Mouse (Mus musculus) hindbrain, embryonic 15.5 days (tissue): ENCODE measurements at regions not wholly inside any gene's neighbourhood (a gene's known extent, or its start where the extent isn't known, plus 50 kb on each side); places are given as distances from the start of the nearest gene placed in this dataset.

Experiments used
- ATAC-seq: fragments of 200-750 bp; cut with Nextera tagmentation; 2 replicates; pipeline ENCODE4 v1.8.0; 2017; ENCODE audit warnings: low read depth, moderate number of reproducible peaks, moderate TSS enrichment; ENCODE audit not compliant: low FRiP score
- H3K27ac ChIP-seq: fragments of 300-500 bp; sonication (generic); replicated peaks from 2 replicates; pipeline ENCODE4 v1.5.1; 2015; ENCODE audit warnings: mild to moderate bottlenecking, inconsistent platforms
- H3K27me3 ChIP-seq: fragments of 300-500 bp; sonication (generic); 2 replicates; pipeline ENCODE4 v1.6.1; 2015; ENCODE audit warnings: control low read depth, inconsistent platforms
- H3K36me3 ChIP-seq: fragments of 300-500 bp; sonication (generic); 2 replicates; pipeline ENCODE4 v1.6.1; 2015; ENCODE audit warnings: control low read depth, inconsistent platforms
- H3K4me1 ChIP-seq: fragments of 300-500 bp; sonication (generic); replicated peaks from 2 replicates; pipeline ENCODE4 v1.6.1; 2015; ENCODE audit warnings: control low read depth, inconsistent platforms
- H3K4me2 ChIP-seq: fragments of 300-500 bp; sonication (generic); 2 replicates; pipeline ENCODE4 v1.6.1; 2015; ENCODE audit warnings: moderate library complexity, mild to moderate bottlenecking, inconsistent platforms
- H3K4me3 ChIP-seq: fragments of 300-500 bp; sonication (generic); 2 replicates; pipeline ENCODE4 v1.5.1; 2015; ENCODE audit warnings: mild to moderate bottlenecking, inconsistent platforms
- H3K9ac ChIP-seq: fragments of 300-500 bp; sonication (generic); 2 replicates; pipeline ENCODE4 v1.6.1; 2015; ENCODE audit warnings: inconsistent platforms
- H3K9me3 ChIP-seq: fragments of 300-500 bp; sonication (generic); 2 replicates; pipeline ENCODE4 v1.6.1; 2016; ENCODE audit warnings: control low read depth, inconsistent platforms
- WGBS: fragments of 180-500 bp; shearing (Covaris S2); methylation state at CpG from one replicate; pipeline ENCODE4 v1.1.7; 2015; 5-methylcytosine and 5-hydroxymethylcytosine counted together

- Histone ChIP-seq H3K4me3 (no peak overlapping the region), H3K36me3 (no peaks in the 10 kb centered on the region), H3K9ac (no peak overlapping the region), H3K4me2 (no peak overlapping the region), H3K27ac (no peak overlapping the region), H3K27me3 (no peaks in the 10 kb centered on the region), H3K9me3 (no peaks in the 10 kb centered on the region), H3K4me1 (no peaks in the 10 kb centered on the region)
- ATAC-seq: no peak
- 91% methylated on average over 1 of the region's 1 CpGs for WGBS
These were observed 56.2 kb downstream of the Rpl36a-ps1 start for GRCm38 (mm10) chr14:98937933-98938332.

GRCm38 (mm10) chr14:98937373-98937772 is 56.7 kb downstream of the Rpl36a-ps1 start:
- ATAC-seq: no peak
- Histone ChIP-seq H3K27me3 (no peaks in the 10 kb centered on the region), H3K9me3 (no peaks in the 10 kb centered on the region), H3K4me1 (no peaks in the 10 kb centered on the region), H3K4me2 (no peak overlapping the region), H3K27ac (no peak overlapping the region), H3K9ac (no peak overlapping the region), H3K36me3 (no peaks in the 10 kb centered on the region), H3K4me3 (no peak overlapping the region)
- 91% methylated on average over 2 of the region's 2 CpGs for WGBS

- Histone ChIP-seq H3K27ac (no peak overlapping the region), H3K36me3 (no peaks in the 10 kb centered on the region), H3K9me3 (no peaks in the 10 kb centered on the region), H3K4me2 (no peak overlapping the region), H3K9ac (no peak overlapping the region), H3K27me3 (no peaks in the 10 kb centered on the region), H3K4me1 (no peaks in the 10 kb centered on the region), H3K4me3 (no peak overlapping the region)
- WGBS: 6% methylated on average over 3 of the region's 3 CpGs
- ATAC-seq: no peak
These were observed 60.7 kb downstream of the Rpl36a-ps1 start for GRCm38 (mm10) chr14:98933371-98933916.

- ATAC-seq: no peak
- Histone ChIP-seq H3K4me2 (no peak overlapping the region), H3K4me3 (no peak overlapping the region), H3K9me3 (no peaks in the 10 kb centered on the region), H3K27ac (no peak overlapping the region), H3K4me1 (no peaks in the 10 kb centered on the region), H3K27me3 (no peaks in the 10 kb centered on the region), H3K9ac (no peak overlapping the region), H3K36me3 (no peaks in the 10 kb centered on the region)
- WGBS: 89% methylated on average over 2 of the region's 2 CpGs
These were observed 64.8 kb downstream of the Rpl36a-ps1 start for GRCm38 (mm10) chr14:98929276-98929675.

GRCm38 (mm10) chr14:98908234-98908633 is 85.9 kb downstream of the Rpl36a-ps1 start:
- Histone ChIP-seq H3K36me3 (no peaks in the 10 kb centered on the region), H3K4me1 (no peaks in the 10 kb centered on the region), H3K4me3 (no peak overlapping the region), H3K9ac (no peak overlapping the region), H3K27ac (no peak overlapping the region), H3K4me2 (no peak overlapping the region), H3K27me3 (no peaks in the 10 kb centered on the region), H3K9me3 (no peaks in the 10 kb centered on the region)
- no peak for ATAC-seq
- WGBS: 88% methylated on average over 5 of the region's 5 CpGs

- Histone ChIP-seq H3K27ac (no peak overlapping the region), H3K4me3 (no peak overlapping the region), H3K4me2 (no peak overlapping the region), H3K36me3 (no peaks in the 10 kb centered on the region), H3K9me3 (no peaks in the 10 kb centered on the region), H3K27me3 (no peaks in the 10 kb centered on the region), H3K9ac (no peak overlapping the region), H3K4me1 (no peaks in the 10 kb centered on the region)
- ATAC-seq: no peak
- WGBS: 65% methylated on average over 4 of the region's 4 CpGs
These were observed 95.2 kb downstream of the Rpl36a-ps1 start for GRCm38 (mm10) chr14:98898876-98899275.

GRCm38 (mm10) chr14:98897390-98897789 is 96.7 kb downstream of the Rpl36a-ps1 start:
- Histone ChIP-seq H3K27me3 (no peaks in the 10 kb centered on the region), H3K36me3 (no peaks in the 10 kb centered on the region), H3K4me2 (no peak overlapping the region), H3K9me3 (no peaks in the 10 kb centered on the region), H3K27ac (no peak overlapping the region), H3K4me3 (no peak overlapping the region), H3K4me1 (no peaks in the 10 kb centered on the region), H3K9ac (no peak overlapping the region)
- 100% methylated on average over 1 of the region's 1 CpGs for WGBS
- no peak for ATAC-seq

- H3K9ac ChIP-seq: no peak overlapping the region
- ATAC-seq: no peak
- no peak overlapping the region for H3K4me3 ChIP-seq
- H3K4me1 ChIP-seq: no peaks in the 10 kb centered on the region
- no peaks in the 10 kb centered on the region for H3K9me3 ChIP-seq
- WGBS: 91% methylated on average over 1 of the region's 1 CpGs
- no peaks in the 10 kb centered on the region for H3K36me3 ChIP-seq
- no peak overlapping the region for H3K27ac ChIP-seq
- H3K27me3 ChIP-seq: no peaks in the 10 kb centered on the region
- no peak overlapping the region for H3K4me2 ChIP-seq
These were observed 98.2 kb downstream of the Rpl36a-ps1 start for GRCm38 (mm10) chr14:98895933-98896332.

- H3K4me3 ChIP-seq: no peak overlapping the region
- no peaks in the 10 kb centered on the region for H3K36me3 ChIP-seq
- H3K27me3 ChIP-seq: no peaks in the 10 kb centered on the region
- H3K4me2 ChIP-seq: no peak overlapping the region
- no peak overlapping the region for H3K9ac ChIP-seq
- no peak overlapping the region for H3K27ac ChIP-seq
- ATAC-seq: no peak
- WGBS: 93% methylated on average over 3 of the region's 3 CpGs
- no peaks in the 10 kb centered on the region for H3K4me1 ChIP-seq
- H3K9me3 ChIP-seq: no peaks in the 10 kb centered on the region
These were observed 101.4 kb downstream of the Rpl36a-ps1 start for GRCm38 (mm10) chr14:98892670-98893069.

- no peaks in the 10 kb centered on the region for H3K9me3 ChIP-seq
- 77% methylated on average over 5 of the region's 5 CpGs for WGBS
- H3K36me3 ChIP-seq: no peaks in the 10 kb centered on the region
- no peak overlapping the region for H3K4me3 ChIP-seq
- H3K4me2 ChIP-seq: no peak overlapping the region
- H3K27me3 ChIP-seq: no peaks in the 10 kb centered on the region
- no peak overlapping the region for H3K9ac ChIP-seq
- no peaks in the 10 kb centered on the region for H3K4me1 ChIP-seq
- no peak overlapping the region for H3K27ac ChIP-seq
- no peak for ATAC-seq
These were observed 102.7 kb downstream of the Rpl36a-ps1 start for GRCm38 (mm10) chr14:98891252-98891947.

GRCm38 (mm10) chr14:98887588-98887987 is 106.5 kb downstream of the Rpl36a-ps1 start:
- WGBS: 82% methylated on average over 2 of the region's 2 CpGs
- Histone ChIP-seq H3K9ac (no peak overlapping the region), H3K4me3 (no peak overlapping the region), H3K36me3 (no peaks in the 10 kb centered on the region), H3K4me2 (no peak overlapping the region), H3K9me3 (no peaks in the 10 kb centered on the region), H3K27ac (no peak overlapping the region), H3K27me3 (no peaks in the 10 kb centered on the region), H3K4me1 (no peaks in the 10 kb centered on the region)
- ATAC-seq: no peak

- WGBS: 5% methylated on average over 1 of the region's 1 CpGs
- Histone ChIP-seq H3K4me3 (no peak overlapping the region), H3K9ac (no peak overlapping the region), H3K27ac (no peak overlapping the region), H3K36me3 (no peaks in the 10 kb centered on the region), H3K9me3 (no peaks in the 10 kb centered on the region), H3K4me2 (no peak overlapping the region), H3K27me3 (no peaks in the 10 kb centered on the region), H3K4me1 (no peaks in the 10 kb centered on the region)
- ATAC-seq: no peak
These were observed 107.1 kb downstream of the Rpl36a-ps1 start for GRCm38 (mm10) chr14:98886982-98887381.

- ATAC-seq: no peak
- 92% methylated on average over 10 of the region's 10 CpGs for WGBS
These were observed 111.5 kb downstream of the Rpl36a-ps1 start for GRCm38 (mm10) chr14:98882586-98882985.

More at GRCm38 (mm10) chr14:98882586-98882985, 111.5 kb downstream of the Rpl36a-ps1 start:
- no peak overlapping the region for H3K9ac ChIP-seq
- no peaks in the 10 kb centered on the region for H3K9me3 ChIP-seq
- no peak overlapping the region for H3K4me2 ChIP-seq
- no peaks in the 10 kb centered on the region for H3K4me1 ChIP-seq
- no peaks in the 10 kb centered on the region for H3K27me3 ChIP-seq
- H3K36me3 ChIP-seq: no peaks in the 10 kb centered on the region
- no peak overlapping the region for H3K27ac ChIP-seq
- no peak overlapping the region for H3K4me3 ChIP-seq
